Mouse (Mus musculus) thymus, postnatal 25 days (tissue): Measurements from ENCODE around the gene Klhdc3.

ENCODE experiments used
- DNase-seq: peaks from one replicate; pipeline ENCODE4 v3.0.0; 2022

The Klhdc3 gene

DNA sequence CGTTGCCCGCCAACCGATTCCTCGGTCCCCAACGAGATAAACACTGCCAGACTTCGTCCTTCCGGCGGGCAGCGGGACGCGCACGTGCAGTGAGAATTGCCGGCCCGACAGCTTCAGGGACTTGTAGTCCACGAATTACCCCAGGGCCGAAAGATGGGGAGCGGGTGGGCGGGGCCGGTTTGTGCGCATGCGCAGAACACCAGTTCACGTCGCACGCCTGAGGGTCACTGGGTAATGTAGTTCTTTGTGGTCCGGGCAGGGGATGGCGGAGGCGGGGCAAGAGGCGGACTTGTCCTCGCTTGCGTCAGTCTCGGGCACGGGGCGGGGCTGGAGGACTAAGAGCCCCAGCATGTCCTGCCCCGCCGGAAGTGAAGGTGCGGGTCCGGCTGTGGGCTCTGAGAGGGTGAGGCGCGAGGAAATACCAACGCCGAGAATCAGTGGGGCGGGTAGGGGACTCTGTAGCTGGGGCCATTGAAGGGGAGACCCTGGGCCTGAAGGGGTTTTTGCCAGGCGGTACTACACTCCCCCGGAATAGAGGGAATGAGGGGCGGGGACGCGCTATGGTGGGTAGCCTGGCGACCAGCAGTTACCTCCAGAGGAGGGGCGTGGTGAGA lies at the start of gene Klhdc3:
Klhdc3 (minus strand) TSS at position 155 of the 614 bp plus-strand sequence.
- DNase-seq: peak; percentile 96

DNA sequence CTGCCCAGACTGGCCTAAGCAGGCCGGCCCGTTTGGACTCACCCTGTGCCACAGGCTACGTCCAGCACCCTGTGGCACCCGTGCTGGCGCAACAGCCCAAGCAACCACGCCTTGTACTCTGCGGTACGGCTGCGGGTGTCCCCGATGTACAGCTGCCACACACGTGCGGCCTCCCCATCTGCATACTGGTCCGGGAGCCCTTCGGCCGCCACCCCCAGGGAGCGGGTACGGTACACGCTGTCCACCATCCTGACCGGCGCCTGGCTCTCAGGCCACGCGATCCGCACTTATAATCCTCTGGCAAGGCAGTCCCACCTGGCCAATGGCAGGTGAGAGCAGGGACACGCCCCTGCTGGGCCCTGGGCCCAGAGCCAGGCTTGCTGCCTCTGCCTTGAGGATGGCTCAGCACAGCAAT lies 48.2 kb upstream of the Klhdc3 start, which contains the start of gene Gnmt:
Gnmt (minus strand) TSS at position 265 of the 415 bp plus-strand sequence.
- DNase-seq: no peak

GRCm38 (mm10) chr17:46728496-46728895 lies 47.8 kb upstream of the Klhdc3 start:
- DNase-seq: no peak

- DNase-seq: peak; percentile 38
Observed at GRCm38 (mm10) chr17:46728021-46728420, 47.3 kb upstream of the Klhdc3 start.

DNA sequence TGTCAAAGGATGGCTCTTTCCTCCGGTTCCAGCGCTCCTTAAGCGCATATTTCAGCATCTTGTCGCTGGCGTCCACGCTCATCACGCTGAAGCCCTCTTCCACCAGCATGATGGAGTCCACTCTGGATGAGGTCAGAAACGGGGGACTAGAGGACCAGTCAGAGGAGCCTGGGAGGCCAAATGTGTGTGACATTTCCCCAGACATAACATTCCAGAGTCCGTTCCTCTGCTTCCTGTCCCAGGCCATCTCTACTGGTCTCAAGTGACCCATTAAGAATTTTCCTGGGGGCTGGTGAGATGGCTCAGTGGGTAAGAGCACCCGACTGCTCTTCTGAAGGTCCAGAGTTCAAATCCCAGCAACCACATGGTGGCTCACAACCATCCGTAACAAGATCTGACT lies 46.6 kb upstream of the Klhdc3 start:
- DNase-seq: no peak

DNA sequence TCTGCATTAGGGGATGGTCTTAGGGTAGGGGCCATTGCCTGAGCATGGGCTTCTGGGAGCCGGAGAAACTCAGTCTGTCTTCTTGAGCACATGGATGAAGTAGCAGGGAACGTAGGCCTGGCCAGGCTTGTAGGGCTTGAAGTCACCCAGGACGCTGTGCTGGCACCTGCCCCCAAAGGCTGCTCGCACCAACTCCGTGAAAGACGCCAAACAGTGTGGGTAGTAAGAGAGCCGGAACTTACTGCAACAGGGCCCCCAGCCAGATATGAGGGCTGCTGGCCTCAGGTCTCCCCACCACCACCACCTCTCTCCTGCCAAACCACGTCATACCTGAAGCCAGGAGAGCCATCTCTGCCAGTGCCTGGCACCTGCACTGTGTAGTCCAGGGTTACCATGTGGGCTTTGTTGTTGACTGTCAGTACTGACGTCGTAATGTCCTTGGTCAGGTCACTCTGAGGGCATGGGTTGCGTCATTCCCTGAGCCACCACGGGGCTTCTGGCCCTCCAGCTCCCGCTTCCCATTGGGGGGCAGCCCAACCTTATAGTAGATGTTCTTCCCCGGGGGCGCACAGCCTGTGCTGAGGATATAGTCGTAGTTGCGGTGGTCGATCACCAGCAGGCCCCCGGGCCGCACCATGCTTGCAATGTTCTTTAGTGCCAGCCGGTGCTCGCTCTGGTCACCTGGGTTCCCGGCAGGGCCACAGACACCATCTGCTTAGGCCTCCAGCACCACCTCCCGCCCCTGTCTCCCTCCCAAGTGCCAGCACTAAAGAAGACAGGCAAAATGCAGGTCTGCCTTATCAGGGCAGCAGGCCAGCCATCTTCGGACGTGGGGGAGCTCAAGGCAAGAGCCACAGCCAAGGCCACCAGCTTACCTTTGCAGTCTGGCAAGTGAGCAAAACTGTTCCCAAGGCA lies 45.3 kb upstream of the Klhdc3 start:
- no peak for DNase-seq

DNA sequence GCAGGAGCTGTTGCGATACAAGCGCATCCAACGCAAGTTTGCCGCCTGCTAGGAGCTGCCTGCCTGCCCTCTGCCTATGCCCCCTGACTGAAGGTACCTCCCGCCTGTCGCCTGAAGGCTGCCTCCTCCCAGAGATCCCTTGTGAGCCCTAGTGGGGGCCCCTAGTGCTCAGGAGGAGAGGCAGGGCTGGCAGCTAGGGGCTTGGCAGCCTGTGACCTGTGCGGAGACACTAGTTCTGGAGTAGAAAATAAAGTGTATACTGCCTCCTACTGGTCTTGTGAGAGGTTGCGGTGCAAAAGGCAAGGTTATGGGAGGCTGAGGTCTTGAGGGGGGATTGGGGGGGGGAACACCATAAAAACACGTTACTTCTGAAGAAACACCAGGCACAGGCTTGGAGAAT lies 44.6 kb upstream of the Klhdc3 start:
- peak; percentile 64 for DNase-seq

GRCm38 (mm10) chr17:46724477-46725084 lies 43.9 kb upstream of the Klhdc3 start:
- no peak for DNase-seq

- DNase-seq: no peak
Observed at GRCm38 (mm10) chr17:46721077-46721476, 40.4 kb upstream of the Klhdc3 start.

GRCm38 (mm10) chr17:46714756-46715481 lies 34.2 kb upstream of the Klhdc3 start:
- DNase-seq: no peak

GRCm38 (mm10) chr17:46713849-46714248 lies 33.1 kb upstream of the Klhdc3 start:
- DNase-seq: no peak

DNA sequence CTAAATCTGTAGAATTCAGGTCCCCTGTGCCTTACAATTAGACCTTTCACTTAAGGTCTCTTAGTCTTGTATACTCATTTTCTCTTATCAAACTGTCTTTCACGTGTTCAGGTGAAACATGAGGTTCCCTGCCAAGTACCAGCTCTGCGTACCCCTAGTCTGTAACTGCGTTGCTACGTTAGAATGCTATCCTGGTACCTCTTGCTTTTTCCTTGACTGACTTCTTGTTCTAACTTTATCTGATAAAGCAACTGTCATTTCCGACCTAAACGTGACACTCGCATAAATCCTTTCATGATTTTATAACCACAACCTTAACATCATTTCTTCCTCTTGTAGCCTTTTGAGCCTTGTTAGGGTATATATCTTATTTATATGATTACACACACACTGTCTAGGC lies 31.7 kb upstream of the Klhdc3 start:
- no peak for DNase-seq

DNA sequence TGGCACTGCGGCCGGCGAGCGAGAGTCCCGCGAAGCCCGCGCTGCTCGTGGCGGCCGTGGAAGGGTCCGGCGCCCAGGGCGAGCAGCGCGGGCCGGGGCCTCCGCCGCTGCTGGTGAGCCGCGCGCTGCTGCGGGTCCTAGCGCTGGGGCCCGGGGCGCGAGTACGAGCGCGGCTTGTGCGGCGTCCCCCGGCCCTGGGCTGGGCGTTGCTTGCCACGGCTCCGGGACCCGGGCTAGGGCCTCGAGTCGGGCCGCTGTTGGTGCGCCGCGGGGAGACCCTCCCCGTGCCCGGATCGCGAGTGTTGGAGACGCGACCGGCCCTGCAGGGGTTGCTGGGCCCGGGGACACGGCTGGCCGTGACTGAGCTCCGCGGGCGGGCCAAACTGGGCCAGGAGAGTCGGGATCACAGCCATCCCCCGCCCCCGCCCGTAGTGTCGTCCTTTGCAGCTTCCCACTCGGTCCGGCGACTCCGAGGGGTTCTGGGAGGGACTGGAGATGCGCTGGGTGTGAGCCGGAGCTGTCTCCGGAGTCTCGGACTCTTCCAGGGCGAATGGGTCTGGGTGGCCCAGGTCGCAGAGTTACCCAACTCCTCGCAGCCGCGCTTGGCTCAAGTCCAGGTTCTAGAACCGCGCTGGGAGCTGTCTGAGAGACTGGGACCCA lies 31.0 kb upstream of the Klhdc3 start:
- DNase-seq: no peak

- peak; percentile 91 for DNase-seq
Observed at GRCm38 (mm10) chr17:46710959-46711597, 30.4 kb upstream of the Klhdc3 start, which contains the start of gene Pex6. Gene Pex6 (plus strand): TSS chr17:46711463.

DNA sequence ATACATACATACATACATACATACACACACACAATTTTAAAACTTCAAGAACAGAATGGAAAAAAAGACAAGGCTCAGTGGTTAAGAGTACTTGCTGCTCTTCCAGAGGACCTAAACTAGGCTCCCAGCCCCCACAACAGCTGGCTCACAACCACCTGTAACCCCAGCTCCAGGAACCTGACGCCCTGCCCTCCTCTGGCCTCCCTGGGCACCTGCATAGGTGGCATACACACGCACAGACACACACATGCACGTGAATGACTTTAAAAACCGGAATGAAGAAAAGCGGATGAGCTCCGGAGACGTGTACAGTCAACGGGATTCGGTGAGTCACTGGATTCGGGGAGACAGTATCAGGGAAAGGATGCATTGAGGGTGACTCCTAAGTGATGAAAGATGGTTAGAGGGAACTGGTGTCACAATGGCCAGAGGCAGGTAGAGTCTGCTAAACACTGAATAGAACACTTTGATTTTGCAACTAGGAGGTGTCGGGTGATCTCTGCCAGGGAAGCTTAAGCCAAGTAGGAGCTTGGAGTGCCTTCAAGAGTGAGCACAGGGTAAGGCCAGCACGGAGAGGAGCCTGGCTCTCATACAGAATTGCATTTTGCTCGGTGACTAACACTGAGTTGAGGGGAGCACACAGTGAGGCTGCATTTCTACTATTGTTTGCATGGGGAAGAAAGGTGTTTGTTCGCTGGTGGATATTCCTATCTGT lies 25.8 kb upstream of the Klhdc3 start:
- no peak for DNase-seq

- peak; percentile 96 for DNase-seq
Observed at GRCm38 (mm10) chr17:46704887-46705835, 24.4 kb upstream of the Klhdc3 start, which contains the start of gene Ppp2r5d. Gene Ppp2r5d (minus strand): TSS chr17:46705111.

DNA sequence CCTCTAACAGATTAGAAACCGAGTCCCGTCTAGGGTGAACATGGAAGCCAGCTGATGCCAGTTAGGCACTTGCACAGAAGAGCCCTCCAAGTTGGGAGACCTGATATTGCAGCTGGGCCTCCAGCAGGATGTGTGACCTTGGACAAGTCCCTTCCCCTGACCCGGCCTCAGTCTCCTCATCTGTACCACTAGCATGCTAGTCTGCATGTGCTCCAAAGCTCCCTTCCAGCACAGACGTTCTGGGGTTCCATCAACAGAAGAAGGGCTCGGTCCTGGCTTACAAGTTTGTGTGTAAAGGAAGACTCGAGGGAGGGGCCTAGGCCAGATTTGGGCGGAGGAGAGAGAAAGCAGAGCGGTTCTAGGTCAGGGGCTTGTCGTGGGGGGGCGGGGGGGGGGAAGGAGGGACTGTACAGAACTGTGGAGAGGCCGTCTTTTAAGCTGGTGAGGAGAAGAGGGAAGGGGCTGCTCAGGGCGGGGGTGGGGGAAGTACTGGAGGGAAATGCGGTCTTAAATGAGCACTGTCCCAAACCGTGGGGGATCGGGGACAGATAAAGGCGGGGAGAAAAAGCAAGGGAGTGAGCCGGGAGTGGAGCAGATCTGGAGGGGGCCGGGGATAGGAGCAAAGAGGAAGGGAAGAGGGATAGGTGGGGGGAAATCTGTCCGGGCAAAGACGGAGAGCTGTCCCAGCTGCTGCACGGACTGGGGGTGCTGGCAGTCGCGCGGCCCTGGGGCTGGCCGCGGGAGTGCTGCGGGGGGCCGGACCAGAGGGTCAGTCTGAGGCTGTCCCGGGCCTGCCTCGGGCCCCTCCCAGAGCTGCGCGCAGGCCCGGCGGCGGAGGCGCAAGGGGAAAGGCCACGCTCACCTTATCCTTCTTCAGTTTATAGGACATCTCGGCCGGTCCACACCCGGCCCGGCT lies 23.5 kb upstream of the Klhdc3 start:
- no peak for DNase-seq

GRCm38 (mm10) chr17:46702506-46702905 lies 21.8 kb upstream of the Klhdc3 start:
- no peak for DNase-seq

GRCm38 (mm10) chr17:46702100-46702499 lies 21.4 kb upstream of the Klhdc3 start:
- DNase-seq: no peak
